Mouse (Mus musculus) myocyte (in vitro differentiated cells): ENCODE measurements around the gene Cd81.

Experiments used
- CEBPB ChIP-seq: IDR thresholded peaks from 2 replicates; pipeline ENCODE4 v1.6.1; 2011; ENCODE audit warnings: mild to moderate bottlenecking, moderate library complexity; ENCODE audit not compliant: poor library complexity, insufficient read depth, severe bottlenecking
- MAX ChIP-seq: IDR thresholded peaks from one replicate; pipeline ENCODE4 v1.6.1; 2011; ENCODE audit warnings: low read depth, mild to moderate bottlenecking, control low read depth
- MYOD1 ChIP-seq, 3 experiments: IDR thresholded peaks; one replicate each; pipeline ENCODE4 v1.6.1; 2011; ENCODE audit warnings: control low read depth in 2 of 3, low read depth in 2 of 3, mild to moderate bottlenecking in 2 of 3, moderate library complexity in 1 of 3; ENCODE audit not compliant: insufficient read length in 2 of 3, control insufficient read depth in 1 of 3
- POLR2A ChIP-seq: IDR thresholded peaks from one replicate; pipeline ENCODE4 v1.6.1; 2011; ENCODE audit warnings: low read depth, mild to moderate bottlenecking, control low read depth, moderate library complexity; ENCODE audit not compliant: insufficient read length
- SRF ChIP-seq: IDR thresholded peaks from one replicate; pipeline ENCODE4 v1.6.1; 2011; ENCODE audit warnings: low read depth; ENCODE audit not compliant: control insufficient read depth, insufficient read length
- TCF12 ChIP-seq: IDR thresholded peaks from one replicate; pipeline ENCODE4 v1.6.1; 2011; ENCODE audit warnings: mild to moderate bottlenecking, control low read depth; ENCODE audit not compliant: poor library complexity, insufficient read depth, severe bottlenecking
- USF1 ChIP-seq: IDR thresholded peaks from one replicate; pipeline ENCODE4 v1.6.1; 2011; ENCODE audit warnings: low read depth, mild to moderate bottlenecking, control low read depth, moderate library complexity

DNA sequence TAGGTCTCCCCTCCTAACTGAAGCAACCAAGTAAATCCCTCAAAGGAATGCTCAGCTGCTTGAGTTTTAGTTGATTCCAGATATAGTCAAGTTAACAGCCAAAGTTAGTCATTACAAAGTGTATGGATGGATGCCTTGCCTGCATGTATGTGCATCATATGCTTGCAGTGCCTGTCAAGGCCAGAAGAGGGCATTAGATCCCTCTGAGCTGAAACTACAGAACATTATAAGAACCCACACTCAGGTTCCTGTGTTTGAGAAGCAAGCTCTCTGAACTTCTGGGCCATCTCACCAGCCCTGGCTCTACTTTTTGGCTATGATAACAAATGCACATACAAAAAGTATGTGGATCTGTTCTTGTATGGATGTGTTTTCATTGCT is 7.7 kb upstream of the Cd81 start:
- TF ChIP-seq POLR2A = no peak
- no peak for TF ChIP-seq USF1
- no peak for TF ChIP-seq TCF12
- no peak for TF ChIP-seq CEBPB
- no peak for TF ChIP-seq MAX
- no peak for TF ChIP-seq SRF
- TF ChIP-seq MYOD1 (IDR thresholded peaks at IDR 0.05; ENCODE audit: control insufficient read depth in 1 of 3, insufficient read length in 2 of 3, low read depth in 2 of 3) = no peak
